Mouse (Mus musculus) adrenal gland, postnatal 14 days (tissue): Measurements from ENCODE around the gene Maml2. TPM values are rescaled to one million over a fixed set of nuclear protein-coding genes. Genes with fewer than 3 reads are reported as not detected.

Experiments
- DNase-seq: peaks from one replicate; pipeline ENCODE4 v3.0.0; 2021; ENCODE audit warnings: mixed read lengths
- total RNA-seq: library from RNA; stranded (reverse); gene quantifications from 2 replicates; pipeline ENCODE4 v1.2.3, GENCODE M21; 2021

Gene Maml2
- total RNA-seq, 1 experiment from 2014 or later, result 6.1 TPM

- DNase-seq, result no peak
Measured at GRCm38 (mm10) chr9:13448716-13449115, 151.0 kb downstream of the Maml2 start.

GRCm38 (mm10) chr9:13454651-13455123, 156.9 kb downstream of the Maml2 start:
- no peak for DNase-seq

GRCm38 (mm10) chr9:13455231-13455630, 157.5 kb downstream of the Maml2 start:
- no peak for DNase-seq

GRCm38 (mm10) chr9:13457774-13458173, 160.0 kb downstream of the Maml2 start:
- DNase-seq, result no peak

- DNase-seq, result no peak
Measured at GRCm38 (mm10) chr9:13459371-13459770, 161.6 kb downstream of the Maml2 start.

- no peak for DNase-seq
Measured at GRCm38 (mm10) chr9:13460012-13460411, 162.3 kb downstream of the Maml2 start.

GRCm38 (mm10) chr9:13460926-13461325, 163.2 kb downstream of the Maml2 start:
- peak; percentile 23 for DNase-seq

GRCm38 (mm10) chr9:13465358-13466020, 167.7 kb downstream of the Maml2 start:
- no peak for DNase-seq

- DNase-seq, result no peak
Measured at GRCm38 (mm10) chr9:13466351-13466750, 168.6 kb downstream of the Maml2 start.

- DNase-seq, result no peak
Measured at GRCm38 (mm10) chr9:13466816-13467215, 169.1 kb downstream of the Maml2 start.

GRCm38 (mm10) chr9:13467745-13468144, 170.0 kb downstream of the Maml2 start:
- DNase-seq, result no peak

GRCm38 (mm10) chr9:13468778-13469177, 171.0 kb downstream of the Maml2 start:
- no peak for DNase-seq

GRCm38 (mm10) chr9:13470013-13470412, 172.3 kb downstream of the Maml2 start:
- DNase-seq, result peak; percentile 35

GRCm38 (mm10) chr9:13474951-13475350, 177.2 kb downstream of the Maml2 start:
- DNase-seq, result no peak

- DNase-seq, result no peak
Measured at GRCm38 (mm10) chr9:13479275-13479674, 181.5 kb downstream of the Maml2 start.

GRCm38 (mm10) chr9:13483199-13484068, 185.7 kb downstream of the Maml2 start:
- no peak for DNase-seq

- no peak for DNase-seq
Measured at GRCm38 (mm10) chr9:13484267-13485240, 186.8 kb downstream of the Maml2 start.

GRCm38 (mm10) chr9:13485914-13486313, 188.2 kb downstream of the Maml2 start:
- no peak for DNase-seq

GRCm38 (mm10) chr9:13491107-13491506, 193.3 kb downstream of the Maml2 start:
- no peak for DNase-seq

GRCm38 (mm10) chr9:13491854-13492620, 194.3 kb downstream of the Maml2 start:
- no peak for DNase-seq

- no peak for DNase-seq
Measured at GRCm38 (mm10) chr9:13492807-13493206, 195.1 kb downstream of the Maml2 start.
